Mouse (Mus musculus) frontal cortex, postnatal 25 days (tissue): ENCODE data around the gene Clec16a.

Experiments
- DNase-seq, 2 experiments: peaks; one replicate each; pipeline ENCODE4 v3.0.0; 2022; ENCODE audit warnings: low spot score in 2 of 2

The Clec16a gene

GRCm38 (mm10) chr16:10534567-10534966, 10.6 kb upstream of the Clec16a start:
- DNase-seq = no peak

GRCm38 (mm10) chr16:10536323-10536722, 8.8 kb upstream of the Clec16a start:
- no peak for DNase-seq

- no peak for DNase-seq
Observed at GRCm38 (mm10) chr16:10536961-10537360, 8.2 kb upstream of the Clec16a start.

- no peak for DNase-seq
Observed at GRCm38 (mm10) chr16:10540763-10541597, 4.2 kb upstream of the Clec16a start.

GRCm38 (mm10) chr16:10541598-10541930, 3.6 kb upstream of the Clec16a start:
- DNase-seq = no peak

- peak in 1 of 2 experiments; percentile 28 for DNase-seq
Observed at GRCm38 (mm10) chr16:10542266-10542665, 2.9 kb upstream of the Clec16a start.

- peak; percentile 81 to 92 for DNase-seq
Observed at GRCm38 (mm10) chr16:10542698-10543365, 2.3 kb upstream of the Clec16a start, which contains the start of gene Dexi. TSS of gene Dexi (minus strand) at chr16:10543054.

- DNase-seq = no peak
Observed at GRCm38 (mm10) chr16:10546865-10547264, 1.7 kb downstream of the Clec16a start.

GRCm38 (mm10) chr16:10548938-10549337, 3.8 kb downstream of the Clec16a start:
- DNase-seq = no peak

- no peak for DNase-seq
Observed at GRCm38 (mm10) chr16:10549600-10549999, 4.5 kb downstream of the Clec16a start.

- no peak for DNase-seq
Observed at GRCm38 (mm10) chr16:10551592-10551991, 6.5 kb downstream of the Clec16a start.

GRCm38 (mm10) chr16:10553858-10554257, 8.7 kb downstream of the Clec16a start:
- no peak for DNase-seq

- no peak for DNase-seq
Observed at GRCm38 (mm10) chr16:10559991-10560390, 14.9 kb downstream of the Clec16a start.

- DNase-seq = peak; percentile 40 to 52
Observed at GRCm38 (mm10) chr16:10565278-10565885, 20.2 kb downstream of the Clec16a start.

GRCm38 (mm10) chr16:10567153-10567552, 22.0 kb downstream of the Clec16a start:
- no peak for DNase-seq

GRCm38 (mm10) chr16:10569809-10570395, 24.8 kb downstream of the Clec16a start:
- DNase-seq = no peak

GRCm38 (mm10) chr16:10570708-10571107, 25.6 kb downstream of the Clec16a start:
- DNase-seq = peak; percentile 50 to 51

GRCm38 (mm10) chr16:10571820-10572219, 26.7 kb downstream of the Clec16a start:
- no peak for DNase-seq

- DNase-seq = no peak
Observed at GRCm38 (mm10) chr16:10574936-10575335, 29.8 kb downstream of the Clec16a start.

GRCm38 (mm10) chr16:10575915-10576314, 30.8 kb downstream of the Clec16a start:
- DNase-seq = no peak

- DNase-seq = no peak
Observed at GRCm38 (mm10) chr16:10577548-10577947, 32.4 kb downstream of the Clec16a start.

- DNase-seq = no peak
Observed at GRCm38 (mm10) chr16:10578376-10578775, 33.2 kb downstream of the Clec16a start.
